Mouse (Mus musculus): ENCODE measurements around the gene Fyco1. TPM values are rescaled to one million over a fixed set of nuclear protein-coding genes. Genes with fewer than 3 reads are reported as not detected.

The Fyco1 gene
- polyA plus RNA-seq, 1 experiment: 13.0 TPM

DNA sequence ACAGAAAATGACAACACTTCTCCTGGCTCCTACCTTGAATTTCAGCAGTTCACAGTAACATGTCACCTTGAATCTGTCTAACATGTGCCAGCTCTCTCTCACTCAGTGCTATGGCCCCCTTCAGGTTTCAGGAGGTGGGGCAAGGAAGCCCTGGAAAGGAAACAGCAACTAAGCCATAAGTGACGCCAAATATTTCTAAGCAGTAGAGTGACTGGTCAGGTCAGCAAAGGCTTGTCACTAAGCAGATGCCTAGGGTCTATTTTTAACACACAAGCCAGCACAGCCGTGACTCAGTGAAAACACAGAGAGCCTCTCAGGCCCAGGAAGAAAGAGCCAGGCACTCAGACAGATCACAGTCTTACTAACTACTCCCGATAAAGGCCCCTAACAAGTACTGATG lies 6.6 kb downstream of the Fyco1 start:
- Histone ChIP-seq H3K27me3 (ENCODE audit: control insufficient read depth, insufficient read depth, low read length) (no peaks in the 10 kb centered on the region), H3K27ac (ENCODE audit: control insufficient read depth, insufficient read depth, low read length) (no peak overlapping the region), H3K4me3 (ENCODE audit: control insufficient read depth, insufficient read depth, low read length) (no peak overlapping the region), H3K36me3 (ENCODE audit: control insufficient read depth, insufficient read depth, low read length) (peaks cover 30% of the 10 kb centered on the region), H3K4me1 (replicated peaks; ENCODE audit: control insufficient read depth, insufficient read depth, low read length) (no peaks in the 10 kb centered on the region; the same call in 1 of the 2 replicates)
- 65% methylated on average over 3 of the region's 3 CpGs for WGBS
- TF ChIP-seq CTCF (IDR thresholded peaks at IDR 0.05; ENCODE audit: borderline replicate concordance, control insufficient read depth, extremely low read depth, insufficient read depth, low read length, poor library complexity) (no peak), POLR2A (IDR thresholded peaks at IDR 0.05; ENCODE audit: control insufficient read depth, extremely low read depth, insufficient read depth, low read length, poor library complexity) (no peak)
- DNase-seq: no peak

- H3K27me3 ChIP-seq (ENCODE audit: control insufficient read depth, insufficient read depth, low read length): no peaks in the 10 kb centered on the region
- TF ChIP-seq POLR2A (IDR thresholded peaks at IDR 0.05; ENCODE audit: control insufficient read depth, extremely low read depth, insufficient read depth, low read length, poor library complexity) (no peak), CTCF (IDR thresholded peaks at IDR 0.05; ENCODE audit: borderline replicate concordance, control insufficient read depth, extremely low read depth, insufficient read depth, low read length, poor library complexity) (no peak)
- DNase-seq: no peak
- no peak overlapping the region for H3K4me3 ChIP-seq (ENCODE audit: control insufficient read depth, insufficient read depth, low read length)
- no peak overlapping the region for H3K27ac ChIP-seq (ENCODE audit: control insufficient read depth, insufficient read depth, low read length)
- H3K36me3 ChIP-seq (ENCODE audit: control insufficient read depth, insufficient read depth, low read length): peaks cover 36% of the 10 kb centered on the region
- WGBS: 91% methylated on average over 3 of the region's 3 CpGs
- H3K4me1 ChIP-seq (replicated peaks; ENCODE audit: control insufficient read depth, insufficient read depth, low read length): no peaks in the 10 kb centered on the region; the same call in 1 of the 2 replicates
Observed at GRCm38 (mm10) chr9:123844468-123844867, 7.2 kb downstream of the Fyco1 start.

DNA sequence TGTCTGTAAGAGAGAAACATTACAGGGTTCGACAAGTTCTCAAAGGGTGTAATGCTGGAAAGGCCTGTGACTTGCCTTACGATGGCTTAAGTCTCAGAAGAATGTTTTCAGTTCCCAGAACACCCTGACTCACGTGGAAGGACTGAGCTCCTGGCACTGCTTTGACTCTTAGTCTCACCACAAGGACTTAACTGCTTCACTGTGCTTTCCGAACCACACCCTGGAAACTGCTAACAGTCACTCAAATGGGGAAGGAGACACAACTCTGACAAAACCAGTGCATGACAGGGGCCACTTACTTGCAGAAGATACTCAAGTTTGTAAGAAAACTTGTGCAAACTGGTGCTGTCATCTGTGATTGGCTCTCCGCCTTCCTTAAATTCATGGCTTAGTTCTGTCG lies 11.5 kb downstream of the Fyco1 start:
- H3K36me3 ChIP-seq (ENCODE audit: control insufficient read depth, insufficient read depth, low read length): peaks cover 67% of the 10 kb centered on the region
- no peak for TF ChIP-seq CTCF (IDR thresholded peaks at IDR 0.05; ENCODE audit: borderline replicate concordance, control insufficient read depth, extremely low read depth, insufficient read depth, low read length, poor library complexity)
- no peak for TF ChIP-seq POLR2A (IDR thresholded peaks at IDR 0.05; ENCODE audit: control insufficient read depth, extremely low read depth, insufficient read depth, low read length, poor library complexity)
- no peaks in the 10 kb centered on the region; the same call in 1 of the 2 replicates for H3K4me1 ChIP-seq (replicated peaks; ENCODE audit: control insufficient read depth, insufficient read depth, low read length)
- H3K27me3 ChIP-seq (ENCODE audit: control insufficient read depth, insufficient read depth, low read length): no peaks in the 10 kb centered on the region
- WGBS: 94% methylated on average over 6 of the region's 6 CpGs
- H3K27ac ChIP-seq (ENCODE audit: control insufficient read depth, insufficient read depth, low read length): no peak overlapping the region
- DNase-seq: no peak
- no peak overlapping the region for H3K4me3 ChIP-seq (ENCODE audit: control insufficient read depth, insufficient read depth, low read length)

- peaks cover 75% of the 10 kb centered on the region for H3K36me3 ChIP-seq (ENCODE audit: control insufficient read depth, insufficient read depth, low read length)
- 89% methylated on average over 3 of the region's 3 CpGs for WGBS
- DNase-seq: no peak
- TF ChIP-seq CTCF (IDR thresholded peaks at IDR 0.05; ENCODE audit: borderline replicate concordance, control insufficient read depth, extremely low read depth, insufficient read depth, low read length, poor library complexity) (no peak), POLR2A (IDR thresholded peaks at IDR 0.05; ENCODE audit: control insufficient read depth, extremely low read depth, insufficient read depth, low read length, poor library complexity) (no peak)
- H3K27me3 ChIP-seq (ENCODE audit: control insufficient read depth, insufficient read depth, low read length): no peaks in the 10 kb centered on the region
- no peak overlapping the region for H3K27ac ChIP-seq (ENCODE audit: control insufficient read depth, insufficient read depth, low read length)
- H3K4me3 ChIP-seq (ENCODE audit: control insufficient read depth, insufficient read depth, low read length): no peak overlapping the region
- no peaks in the 10 kb centered on the region for H3K4me1 ChIP-seq (replicated peaks; ENCODE audit: control insufficient read depth, insufficient read depth, low read length)
Observed at GRCm38 (mm10) chr9:123835851-123836250, 15.8 kb downstream of the Fyco1 start.

DNA sequence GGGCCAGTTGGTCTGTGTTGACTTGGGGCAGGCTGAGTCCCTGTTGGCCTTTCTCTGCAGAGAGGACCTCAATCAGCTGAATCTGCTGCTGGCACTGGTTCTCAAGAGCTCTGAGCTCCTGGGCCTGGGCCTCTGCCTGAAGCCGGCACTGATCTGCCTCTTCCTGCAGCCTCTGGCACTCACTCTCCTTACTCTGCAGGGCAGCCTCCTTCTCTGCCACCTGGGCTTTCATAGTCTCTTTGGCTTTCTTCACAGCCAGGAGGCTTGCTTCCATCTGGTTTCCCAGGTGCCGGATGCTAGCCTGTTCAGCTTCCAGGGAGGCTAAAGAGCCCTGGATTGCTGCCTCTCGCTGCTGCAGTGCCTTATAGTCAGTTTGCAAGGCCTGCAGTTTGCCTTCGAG lies 22.8 kb downstream of the Fyco1 start:
- H3K4me1 ChIP-seq (replicated peaks; ENCODE audit: control insufficient read depth, insufficient read depth, low read length): no peaks in the 10 kb centered on the region
- no peak for DNase-seq
- no peaks in the 10 kb centered on the region for H3K27me3 ChIP-seq (ENCODE audit: control insufficient read depth, insufficient read depth, low read length)
- 96% methylated on average over 4 of the region's 4 CpGs for WGBS
- H3K27ac ChIP-seq (ENCODE audit: control insufficient read depth, insufficient read depth, low read length): no peak overlapping the region
- H3K4me3 ChIP-seq (ENCODE audit: control insufficient read depth, insufficient read depth, low read length): no peak overlapping the region
- TF ChIP-seq CTCF (IDR thresholded peaks at IDR 0.05; ENCODE audit: borderline replicate concordance, control insufficient read depth, extremely low read depth, insufficient read depth, low read length, poor library complexity) (no peak), POLR2A (IDR thresholded peaks at IDR 0.05; ENCODE audit: control insufficient read depth, extremely low read depth, insufficient read depth, low read length, poor library complexity) (no peak)
- H3K36me3 ChIP-seq (ENCODE audit: control insufficient read depth, insufficient read depth, low read length): peaks cover 86% of the 10 kb centered on the region

GRCm38 (mm10) chr9:123826631-123827030 lies 25.1 kb downstream of the Fyco1 start:
- DNase-seq: no peak
- H3K27me3 ChIP-seq (ENCODE audit: control insufficient read depth, insufficient read depth, low read length): no peaks in the 10 kb centered on the region
- H3K4me1 ChIP-seq (replicated peaks; ENCODE audit: control insufficient read depth, insufficient read depth, low read length): no peaks in the 10 kb centered on the region
- TF ChIP-seq POLR2A (IDR thresholded peaks at IDR 0.05; ENCODE audit: control insufficient read depth, extremely low read depth, insufficient read depth, low read length, poor library complexity) (no peak), CTCF (IDR thresholded peaks at IDR 0.05; ENCODE audit: borderline replicate concordance, control insufficient read depth, extremely low read depth, insufficient read depth, low read length, poor library complexity) (no peak)
- peaks cover 92% of the 10 kb centered on the region for H3K36me3 ChIP-seq (ENCODE audit: control insufficient read depth, insufficient read depth, low read length)
- WGBS: 93% methylated on average over 3 of the region's 3 CpGs
- H3K27ac ChIP-seq (ENCODE audit: control insufficient read depth, insufficient read depth, low read length): no peak overlapping the region
- H3K4me3 ChIP-seq (ENCODE audit: control insufficient read depth, insufficient read depth, low read length): no peak overlapping the region

DNA sequence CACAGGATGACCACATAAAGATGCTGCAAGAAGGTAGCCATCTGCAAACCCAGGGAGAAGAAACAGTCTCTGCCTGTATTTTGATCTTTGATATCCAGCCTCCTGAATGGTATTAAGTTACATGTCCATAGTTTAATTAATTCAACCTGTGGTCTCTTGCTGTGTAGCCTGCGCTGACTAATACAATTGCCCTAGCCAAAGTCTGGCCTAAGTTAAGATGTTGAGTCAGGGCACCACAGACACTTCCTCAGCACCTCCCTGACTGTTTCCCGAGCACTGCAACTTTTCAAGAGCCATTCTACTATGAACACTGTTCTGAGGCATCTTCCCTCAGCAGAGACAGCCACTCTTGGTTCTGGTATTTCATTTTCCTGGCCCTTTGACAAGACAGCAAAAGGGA lies 33.1 kb downstream of the Fyco1 start:
- WGBS: 93% methylated on average over 2 of the region's 2 CpGs
- Histone ChIP-seq H3K27ac (ENCODE audit: control insufficient read depth, insufficient read depth, low read length) (no peak overlapping the region), H3K4me3 (ENCODE audit: control insufficient read depth, insufficient read depth, low read length) (no peak overlapping the region), H3K36me3 (ENCODE audit: control insufficient read depth, insufficient read depth, low read length) (peaks cover 76% of the 10 kb centered on the region), H3K4me1 (replicated peaks; ENCODE audit: control insufficient read depth, insufficient read depth, low read length) (peaks cover 5% of the 10 kb centered on the region), H3K27me3 (ENCODE audit: control insufficient read depth, insufficient read depth, low read length) (no peaks in the 10 kb centered on the region)
- TF ChIP-seq POLR2A (IDR thresholded peaks at IDR 0.05; ENCODE audit: control insufficient read depth, extremely low read depth, insufficient read depth, low read length, poor library complexity) (no peak), CTCF (IDR thresholded peaks at IDR 0.05; ENCODE audit: borderline replicate concordance, control insufficient read depth, extremely low read depth, insufficient read depth, low read length, poor library complexity) (no peak)
- no peak for DNase-seq

Measured in thymus, adult 2 months (tissue).